Mouse (Mus musculus) limb, embryonic 13.5 days (tissue): ENCODE data around the gene Farsa. TPM values are rescaled to one million over a fixed set of nuclear protein-coding genes. Genes with fewer than 3 reads are reported as not detected.

Experiments used
- ATAC-seq: fragments of 200-750 bp; cut with Nextera tagmentation; 2 replicates; pipeline ENCODE4 v1.8.0; 2017; ENCODE audit warnings: low read depth, moderate number of reproducible peaks, moderate TSS enrichment; ENCODE audit not compliant: low FRiP score
- H3K27ac ChIP-seq: fragments of 300-500 bp; sonication (generic); 2 replicates; pipeline ENCODE4 v1.5.1; 2015; ENCODE audit warnings: inconsistent platforms, mild to moderate bottlenecking, moderate library complexity
- H3K27me3 ChIP-seq: fragments of 300-500 bp; sonication (generic); 2 replicates; pipeline ENCODE4 v1.6.1; 2015; ENCODE audit warnings: mild to moderate bottlenecking, inconsistent platforms
- H3K36me3 ChIP-seq: fragments of 300-500 bp; sonication (generic); 2 replicates; pipeline ENCODE4 v1.6.1; 2015; ENCODE audit warnings: inconsistent platforms, mild to moderate bottlenecking, moderate library complexity
- H3K4me1 ChIP-seq: fragments of 300-500 bp; sonication (generic); 2 replicates; pipeline ENCODE4 v1.6.1; 2015; ENCODE audit warnings: inconsistent platforms
- H3K4me2 ChIP-seq: fragments of 300-500 bp; sonication (generic); replicated peaks from 2 replicates; pipeline ENCODE4 v1.6.1; 2015; ENCODE audit warnings: inconsistent platforms, mild to moderate bottlenecking, moderate library complexity
- H3K4me3 ChIP-seq: fragments of 300-500 bp; sonication (generic); 2 replicates; pipeline ENCODE4 v1.5.1; 2015; ENCODE audit warnings: moderate library complexity, mild to moderate bottlenecking, inconsistent platforms
- H3K9ac ChIP-seq: fragments of 300-500 bp; sonication (generic); 2 replicates; pipeline ENCODE4 v1.6.1; 2015; ENCODE audit warnings: mild to moderate bottlenecking, inconsistent platforms
- H3K9me3 ChIP-seq: fragments of 300-500 bp; sonication (generic); 2 replicates; pipeline ENCODE4 v1.6.1; 2016; ENCODE audit warnings: inconsistent platforms
- WGBS: fragments of 180-500 bp; shearing (Covaris S2); methylation state at CpG from one replicate; pipeline ENCODE4 v1.1.7; 2015; 5-methylcytosine and 5-hydroxymethylcytosine counted together
- polyA plus RNA-seq: library from polyadenylated mRNA; unstranded; fragments of >200 nt; fragmentation: Nextera tagmentation; extraction: Ambion mirVana; gene quantifications from 2 replicates; pipeline ENCODE4 v1.2.1, GENCODE M21; 2015

Gene Farsa
- polyA plus RNA-seq = 108 and 109 TPM in 2 replicates

DNA sequence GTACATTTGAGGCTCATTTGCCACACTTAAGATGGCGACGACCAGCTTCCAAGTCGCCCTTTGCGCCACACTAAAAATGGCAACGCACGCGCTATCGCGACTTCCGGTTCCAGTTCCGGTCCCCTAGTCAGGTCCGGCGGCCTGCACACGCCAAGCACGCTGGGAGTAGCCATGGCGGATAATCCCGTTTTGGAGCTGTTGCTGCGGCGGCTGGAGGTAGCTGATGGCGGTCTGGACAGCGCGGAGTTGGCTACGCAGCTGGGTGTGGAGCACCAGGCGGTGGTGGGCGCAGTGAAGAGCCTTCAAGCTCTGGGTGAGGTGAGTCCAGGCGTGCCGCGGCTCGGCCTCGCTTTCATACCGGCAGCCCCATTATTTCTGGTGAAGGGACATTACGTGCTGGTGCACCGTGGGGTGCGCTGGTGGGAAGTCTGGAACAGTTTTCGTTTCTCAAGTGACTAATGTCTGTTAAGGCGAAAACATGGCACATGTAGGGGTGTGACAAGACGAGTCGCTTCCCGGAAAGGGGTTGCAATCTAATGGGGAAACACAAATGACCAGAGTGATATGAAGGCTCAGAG, at the start of gene Farsa:
Gene Farsa, plus strand, starts transcription at position 126 of the 578 bp plus-strand sequence.
- Histone ChIP-seq H3K9ac (peak within 1 kb of the TSS; percentile 86), H3K4me2 (peak within 1 kb of the TSS; percentile 94), H3K9me3 (no peaks in the 10 kb centered on the region), H3K27ac (peak within 1 kb of the TSS; percentile 48; the same call in 1 of the 2 replicates), H3K36me3 (peaks cover 33% of the 10 kb centered on the region), H3K27me3 (no peaks in the 10 kb centered on the region), H3K4me1 (peaks cover 13% of the 10 kb centered on the region), H3K4me3 (peak within 1 kb of the TSS; percentile 89)
- WGBS = under 1% methylated on average over 39 of the region's 39 CpGs
- ATAC-seq = peak; percentile 92

DNA sequence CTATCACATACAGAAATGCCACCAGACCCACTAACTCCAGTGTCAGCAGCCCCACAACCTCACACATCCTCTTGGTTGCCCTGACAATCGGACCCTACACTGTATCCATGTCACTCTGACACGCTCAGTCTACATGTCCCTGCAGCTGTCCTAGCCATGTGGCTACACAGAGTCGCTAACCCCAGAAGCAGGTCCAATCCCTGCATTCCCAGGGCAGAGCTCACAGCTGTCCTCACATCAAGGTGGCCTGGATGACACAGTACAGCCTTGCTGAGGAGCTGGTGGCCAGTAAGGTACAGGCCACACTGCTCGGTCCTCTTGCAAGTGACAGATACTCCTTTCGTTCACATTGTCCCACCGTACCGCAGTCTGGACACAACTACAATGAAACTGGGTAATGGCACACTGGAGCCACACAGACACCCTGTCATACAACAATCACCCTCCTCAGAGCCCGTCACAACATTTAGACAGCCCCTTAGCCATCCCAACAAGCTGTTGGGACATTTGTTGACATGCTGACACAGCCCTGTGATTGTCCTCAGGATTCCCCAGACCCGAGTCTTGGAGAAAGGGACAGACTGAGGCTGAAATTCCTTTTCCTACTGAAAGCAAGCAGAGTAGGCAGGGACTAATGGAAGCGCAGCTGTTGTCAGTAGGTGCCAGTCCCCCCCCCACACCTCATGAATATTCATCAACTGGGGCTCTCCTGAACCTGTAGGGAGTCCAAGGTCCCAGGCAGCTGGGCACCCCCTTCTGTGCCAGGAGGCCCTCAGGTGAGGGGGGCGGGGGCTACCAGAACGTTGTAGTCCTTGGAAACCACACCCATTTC, 47.5 kb upstream of the Farsa start:
- Histone ChIP-seq H3K9ac (no peak overlapping the region), H3K4me3 (no peak overlapping the region), H3K9me3 (peaks cover 5% of the 10 kb centered on the region), H3K36me3 (no peaks in the 10 kb centered on the region), H3K27ac (peak overlapping the region; percentile 52; the same call in 1 of the 2 replicates), H3K27me3 (peaks cover 31% of the 10 kb centered on the region), H3K4me1 (peaks cover 21% of the 10 kb centered on the region), H3K4me2 (no peak overlapping the region)
- 61% methylated on average over 12 of the region's 12 CpGs for whole genome bisulfite sequencing
- ATAC-seq = no peak

DNA sequence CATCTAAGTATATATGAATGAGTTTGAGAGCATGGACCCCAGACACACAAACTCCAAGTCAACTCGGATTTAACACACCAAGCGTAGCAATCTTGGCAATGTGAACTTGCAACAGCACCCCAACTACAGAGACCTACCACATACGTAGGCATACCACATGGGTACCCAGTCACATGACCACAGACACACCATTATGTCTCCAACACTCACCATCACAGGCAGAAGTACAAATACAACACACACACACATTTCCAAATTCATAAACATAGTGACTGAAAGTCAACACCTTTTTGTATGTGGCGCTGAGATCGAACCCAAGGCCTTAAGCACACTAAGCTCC, 46.9 kb upstream of the Farsa start:
- H3K27me3 ChIP-seq = peaks cover 36% of the 10 kb centered on the region

DNA sequence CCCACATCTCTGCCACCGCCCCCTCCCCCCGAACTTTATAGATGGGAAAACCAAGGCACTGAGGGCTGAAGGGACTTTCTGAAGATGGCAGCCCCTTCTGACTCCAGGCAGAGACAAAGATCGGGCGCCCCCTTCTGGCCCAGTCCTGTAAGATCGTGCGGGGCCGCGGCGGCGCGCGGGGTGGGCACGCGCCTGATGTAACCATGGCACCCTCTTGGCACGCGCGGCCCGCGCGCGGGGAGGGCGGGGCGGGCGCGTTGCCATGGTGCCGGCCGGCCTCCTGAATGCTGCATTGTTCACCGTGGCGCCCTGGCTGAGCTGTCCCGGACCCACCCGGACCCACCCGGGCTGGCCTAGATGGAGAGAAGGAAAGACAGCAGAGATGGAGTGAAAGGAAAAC, 45.9 kb upstream of the Farsa start:
- Histone ChIP-seq H3K4me3 (peak overlapping the region; percentile 40), H3K9me3 (peaks cover 4% of the 10 kb centered on the region), H3K27me3 (peaks cover 30% of the 10 kb centered on the region), H3K4me2 (peak overlapping the region; percentile 64), H3K4me1 (peaks cover 34% of the 10 kb centered on the region), H3K9ac (peak overlapping the region; percentile 54), H3K27ac (no peak overlapping the region), H3K36me3 (no peaks in the 10 kb centered on the region)
- under 1% methylated on average over 31 of the region's 32 CpGs for WGBS
- ATAC-seq = peak; percentile 66

More for the DNA sequence above, 46.9 kb upstream of the Farsa start:
- no peak for ATAC-seq
- Histone ChIP-seq H3K4me2 (no peak overlapping the region), H3K4me3 (no peak overlapping the region), H3K9me3 (peaks cover 5% of the 10 kb centered on the region), H3K9ac (no peak overlapping the region), H3K4me1 (peaks cover 25% of the 10 kb centered on the region), H3K27ac (no peak overlapping the region), H3K36me3 (no peaks in the 10 kb centered on the region)
- 73% methylated on average over 5 of the region's 5 CpGs for WGBS

DNA sequence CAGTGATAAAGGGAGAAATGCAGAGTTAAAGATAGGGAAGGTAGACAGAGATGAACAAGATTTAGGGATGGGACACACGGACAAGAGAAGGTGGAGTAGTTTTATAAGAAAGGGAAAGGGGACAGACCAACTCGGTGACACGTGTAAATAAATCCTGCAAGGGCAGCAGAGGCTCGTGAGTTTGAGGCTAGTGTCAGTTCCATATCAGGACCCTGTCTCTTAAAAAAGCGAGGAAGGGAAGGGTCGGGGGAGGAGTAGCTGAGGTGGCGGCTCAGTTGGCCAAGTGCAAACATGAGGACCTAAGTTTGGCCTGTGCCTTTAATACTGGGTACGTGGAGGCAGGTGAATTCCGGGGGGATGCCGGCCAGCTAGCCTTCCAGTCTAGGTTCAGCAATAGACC, 45.5 kb upstream of the Farsa start:
- WGBS = 26% methylated on average over 10 of the region's 10 CpGs
- Histone ChIP-seq H3K9me3 (no peaks in the 10 kb centered on the region), H3K9ac (peak overlapping the region; percentile 54), H3K27ac (no peak overlapping the region), H3K4me1 (peaks cover 34% of the 10 kb centered on the region), H3K36me3 (no peaks in the 10 kb centered on the region), H3K4me2 (peak overlapping the region; percentile 64), H3K4me3 (peak overlapping the region; percentile 40), H3K27me3 (peaks cover 30% of the 10 kb centered on the region)
- no peak for ATAC-seq

DNA sequence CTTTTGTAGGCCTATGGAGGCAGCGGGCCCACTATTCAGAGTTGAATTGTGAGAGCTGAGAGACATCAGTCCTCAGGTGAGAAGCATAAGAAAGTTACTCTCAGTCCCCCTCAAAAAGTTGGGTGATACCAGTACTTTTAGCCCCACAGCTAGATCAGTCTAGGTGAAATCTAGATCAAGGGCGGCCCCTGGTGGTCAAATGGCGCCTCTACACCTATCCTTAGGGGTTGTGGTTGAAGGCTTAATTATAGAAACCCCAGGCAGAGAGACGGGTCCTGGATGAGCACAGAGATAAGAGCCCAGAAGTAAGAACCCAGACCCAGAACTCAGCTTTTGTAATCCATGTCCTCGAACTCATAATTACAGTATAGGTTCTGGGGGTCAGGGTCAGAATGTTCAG, 43.7 kb upstream of the Farsa start:
- no peak overlapping the region for H3K27ac ChIP-seq
- 2% methylated on average over 5 of the region's 5 CpGs for WGBS
- no peaks in the 10 kb centered on the region for H3K9me3 ChIP-seq
- H3K36me3 ChIP-seq = no peaks in the 10 kb centered on the region
- H3K27me3 ChIP-seq = peaks cover 30% of the 10 kb centered on the region
- no peak overlapping the region for H3K4me2 ChIP-seq
- no peak overlapping the region for H3K9ac ChIP-seq
- no peak overlapping the region for H3K4me3 ChIP-seq
- H3K4me1 ChIP-seq = peaks cover 34% of the 10 kb centered on the region
- ATAC-seq = no peak

DNA sequence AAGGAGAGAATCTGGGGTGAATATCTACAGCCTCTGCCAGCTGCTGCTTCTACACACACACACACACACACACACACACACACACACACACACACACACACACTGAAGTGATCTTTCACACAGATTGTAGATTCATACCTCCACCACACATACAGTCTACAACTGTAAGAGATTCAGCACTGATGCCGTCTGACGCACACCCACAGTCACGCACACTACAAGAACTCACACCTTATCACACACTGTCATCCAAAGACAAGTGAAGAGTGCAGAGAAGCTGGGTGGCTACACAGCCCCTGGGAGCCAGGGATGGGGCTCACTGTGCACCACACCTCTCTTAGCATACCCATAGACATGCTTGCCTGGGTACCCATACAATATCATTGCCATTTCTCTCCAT, 43.0 kb upstream of the Farsa start:
- no peak overlapping the region for H3K4me3 ChIP-seq
- H3K36me3 ChIP-seq = no peaks in the 10 kb centered on the region
- H3K27ac ChIP-seq = no peak overlapping the region
- H3K9ac ChIP-seq = no peak overlapping the region
- H3K27me3 ChIP-seq = peaks cover 25% of the 10 kb centered on the region
- peaks cover 28% of the 10 kb centered on the region for H3K4me1 ChIP-seq
- no peak for ATAC-seq
- H3K9me3 ChIP-seq = no peaks in the 10 kb centered on the region
- no peak overlapping the region for H3K4me2 ChIP-seq
- WGBS = 89% methylated on average over 3 of the region's 3 CpGs

DNA sequence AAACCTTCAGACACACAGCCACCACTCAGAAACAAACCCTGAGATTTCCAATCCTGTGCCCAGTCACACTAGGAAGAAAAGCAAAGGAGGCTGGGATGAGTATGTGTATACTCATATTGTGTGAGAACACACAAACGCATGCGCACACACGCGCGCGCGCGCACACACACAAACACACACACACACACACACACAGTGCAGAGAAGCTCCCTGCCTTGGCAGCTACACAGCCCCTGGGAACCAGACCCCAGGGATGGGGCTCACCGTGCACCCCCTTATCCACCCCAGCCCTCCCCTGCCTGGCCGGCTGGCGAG, 42.6 kb upstream of the Farsa start:
- Histone ChIP-seq H3K9ac (no peak overlapping the region), H3K4me2 (no peak overlapping the region), H3K27ac (no peak overlapping the region), H3K27me3 (peaks cover 25% of the 10 kb centered on the region), H3K36me3 (no peaks in the 10 kb centered on the region), H3K9me3 (no peaks in the 10 kb centered on the region), H3K4me1 (peaks cover 26% of the 10 kb centered on the region), H3K4me3 (no peak overlapping the region)
- WGBS = 81% methylated on average over 11 of the region's 11 CpGs
- ATAC-seq = no peak

DNA sequence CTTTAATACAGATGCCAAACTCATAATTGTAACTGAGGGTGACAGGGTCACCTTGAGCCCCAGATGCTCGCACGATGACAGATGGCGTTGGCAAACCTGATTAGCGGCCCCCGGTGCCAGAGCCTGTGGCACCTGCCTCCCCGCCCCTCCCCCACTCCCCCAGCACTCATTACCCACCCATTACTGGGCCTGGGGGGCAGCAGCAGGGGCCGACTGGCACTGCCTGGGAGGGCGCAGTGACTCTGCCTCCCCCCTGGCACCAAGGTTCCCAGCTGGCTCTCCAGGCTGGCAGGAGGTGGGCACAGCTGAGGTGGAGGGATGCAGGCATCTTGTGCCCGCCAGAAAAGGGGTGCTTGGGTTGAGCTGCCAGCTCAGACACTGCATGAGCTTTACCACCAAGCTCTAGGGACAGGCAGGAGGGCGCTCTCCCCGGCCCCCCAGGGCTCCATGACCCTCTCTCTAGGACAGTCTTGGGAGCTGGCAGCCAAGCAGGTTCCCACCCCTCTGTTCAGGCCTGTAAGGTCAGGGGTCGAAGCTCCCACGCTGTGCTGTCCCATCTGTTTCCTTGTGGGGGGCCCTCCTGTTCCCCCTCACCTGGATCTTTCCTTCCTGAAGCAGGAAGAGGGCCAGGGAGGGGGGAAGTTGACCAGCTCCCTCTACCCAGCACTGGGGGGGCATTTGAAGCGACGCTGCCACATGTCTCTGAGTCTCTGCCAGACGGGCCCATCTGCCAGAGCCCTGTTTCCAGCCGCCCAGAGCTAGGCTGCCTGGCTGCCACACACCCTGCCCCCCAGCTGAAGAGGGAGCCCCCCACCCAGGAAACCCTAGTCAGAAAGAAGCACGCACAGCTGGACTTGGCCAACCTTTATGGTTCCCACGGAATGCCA, 42.0 kb upstream of the Farsa start:
- 45% methylated on average over 19 of the region's 19 CpGs for WGBS
- H3K36me3 ChIP-seq = no peaks in the 10 kb centered on the region
- peaks cover 26% of the 10 kb centered on the region for H3K4me1 ChIP-seq
- no peak overlapping the region for H3K27ac ChIP-seq
- no peak overlapping the region for H3K4me3 ChIP-seq
- H3K9ac ChIP-seq = peak overlapping the region; percentile 31; the same call in 1 of the 2 replicates
- ATAC-seq = no peak
- H3K4me2 ChIP-seq = no peak overlapping the region
- no peaks in the 10 kb centered on the region for H3K9me3 ChIP-seq
- H3K27me3 ChIP-seq = peaks cover 21% of the 10 kb centered on the region

DNA sequence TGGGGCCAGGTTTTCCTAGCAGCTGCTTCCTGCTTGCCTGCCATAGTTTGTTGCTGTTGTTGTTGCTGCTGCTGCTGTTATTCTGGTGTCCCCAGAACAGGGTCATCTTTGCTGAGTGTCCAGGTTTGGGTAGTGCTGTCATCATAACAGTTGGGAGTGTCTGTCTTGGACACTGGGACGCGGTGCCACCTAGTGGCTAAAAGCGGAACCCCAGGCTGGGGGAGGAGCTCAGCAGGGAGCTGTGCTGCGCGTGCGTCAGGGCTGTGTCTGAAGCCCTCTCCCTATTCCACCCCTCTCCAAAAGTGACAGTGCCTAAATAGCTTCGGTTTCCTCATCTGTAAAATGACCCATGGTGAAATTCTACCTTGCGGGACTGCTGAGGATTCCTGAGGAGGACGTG, 41.2 kb upstream of the Farsa start:
- peaks cover 23% of the 10 kb centered on the region for H3K4me1 ChIP-seq
- no peaks in the 10 kb centered on the region for H3K9me3 ChIP-seq
- H3K27me3 ChIP-seq = peaks cover 21% of the 10 kb centered on the region
- H3K36me3 ChIP-seq = no peaks in the 10 kb centered on the region
- no peak overlapping the region for H3K4me2 ChIP-seq
- H3K4me3 ChIP-seq = no peak overlapping the region
- H3K27ac ChIP-seq = no peak overlapping the region
- WGBS = 8% methylated on average over 9 of the region's 9 CpGs
- ATAC-seq = peak; percentile 55; the same call in 1 of the 2 replicates
- H3K9ac ChIP-seq = 0 out of 2 replicates have a peak overlapping the region, but pooled peaks have one; percentile 31

DNA sequence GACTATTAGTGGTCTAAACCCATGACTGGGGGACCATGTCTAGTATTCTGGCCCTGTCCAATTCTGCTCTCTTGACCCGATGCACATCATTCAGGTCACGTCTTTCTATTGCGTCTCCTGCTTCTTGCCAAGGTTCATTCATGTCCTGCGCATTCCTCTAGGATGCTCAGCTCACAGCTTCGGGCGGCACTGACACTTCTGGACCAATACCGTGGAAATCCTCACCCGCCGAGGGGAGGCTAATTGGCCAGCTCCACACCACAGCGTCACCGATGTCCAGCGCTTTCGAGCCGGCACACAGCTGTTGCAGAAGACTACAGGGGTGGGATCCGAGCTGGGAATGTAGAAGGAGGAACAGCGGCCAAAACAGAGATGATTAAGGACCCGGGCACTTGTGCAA, 40.7 kb upstream of the Farsa start:
- Histone ChIP-seq H3K9me3 (no peaks in the 10 kb centered on the region), H3K4me3 (no peak overlapping the region), H3K4me1 (peaks cover 20% of the 10 kb centered on the region), H3K4me2 (no peak overlapping the region), H3K9ac (no peak overlapping the region), H3K36me3 (no peaks in the 10 kb centered on the region), H3K27ac (no peak overlapping the region), H3K27me3 (peaks cover 21% of the 10 kb centered on the region)
- 79% methylated on average over 17 of the region's 17 CpGs for WGBS
- no peak for ATAC-seq

DNA sequence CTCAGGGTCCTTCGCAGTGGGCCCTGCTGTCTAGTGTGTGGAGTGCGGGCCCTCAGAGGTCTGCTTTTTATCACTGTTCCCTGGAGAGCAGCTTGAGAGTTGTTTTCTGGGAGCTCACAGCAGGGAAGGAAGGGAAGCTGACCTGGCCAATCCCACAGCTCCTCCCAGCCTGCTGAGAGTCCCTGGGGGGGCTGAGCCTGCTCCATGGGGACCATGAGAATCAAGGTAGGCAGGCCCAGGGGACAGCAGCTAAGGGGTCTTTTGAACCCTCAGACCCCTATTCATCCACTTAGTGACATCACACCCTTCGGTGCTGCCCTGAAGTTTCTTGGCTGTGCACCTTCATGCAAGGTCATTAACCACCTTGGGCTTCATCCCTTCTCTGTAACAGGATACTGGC, 34.1 kb upstream of the Farsa start, which contains the start of gene Dand5:
Gene Dand5, minus strand, starts transcription at position 101 of the 400 bp plus-strand sequence.
- no peak for ATAC-seq
- H3K36me3 ChIP-seq = no peaks in the 10 kb centered on the region
- no peaks in the 10 kb centered on the region for H3K27me3 ChIP-seq
- H3K4me2 ChIP-seq = peak within 1 kb of the TSS; percentile 62
- peak within 1 kb of the TSS; percentile 32 for H3K4me3 ChIP-seq
- H3K27ac ChIP-seq = no peak within 1 kb of the TSS
- 31% methylated on average over 3 of the region's 3 CpGs for WGBS
- H3K4me1 ChIP-seq = peaks cover 4% of the 10 kb centered on the region; the same call in 1 of the 2 replicates
- no peaks in the 10 kb centered on the region for H3K9me3 ChIP-seq
- H3K9ac ChIP-seq = 0 out of 2 replicates have a peak within 1 kb of the TSS, but pooled peaks have one; percentile 31
